Mouse (Mus musculus) MEL (cell line): ENCODE results near the gene Baiap2. TPM values are rescaled to one million over a fixed set of nuclear protein-coding genes. Genes with fewer than 3 reads are reported as not detected.

Source experiments
- DNase-seq: peaks from one replicate; pipeline ENCODE4 v3.0.0; 2011; ENCODE audit warnings: low read depth, low spot score
- H3K27ac ChIP-seq: 2 replicates; pipeline ENCODE4 v1.5.1; 2012; ENCODE audit warnings: low read depth, mild to moderate bottlenecking, control low read depth, low read length, moderate library complexity; ENCODE audit not compliant: control insufficient read depth
- H3K27me3 ChIP-seq, 2 experiments: fragments of 150-350 bp in 1 of 2; sonication (generic) in 1 of 2; 2 replicates each; pipeline ENCODE4 v1.6.1; 2012; ENCODE audit warnings: low read length in 2 of 2, mild to moderate bottlenecking in 2 of 2, improper control_type of control experiment in 1 of 2, moderate library complexity in 1 of 2; ENCODE audit not compliant: insufficient read depth in 2 of 2, control insufficient read depth in 1 of 2
- H3K36me3 ChIP-seq, 2 experiments: 2 replicates each; pipeline ENCODE4 v1.6.1; 2012 to 2014; ENCODE audit warnings: low read length in 2 of 2, improper control_type of control experiment in 1 of 2, inconsistent platforms in 1 of 2, mild to moderate bottlenecking in 1 of 2; ENCODE audit not compliant: insufficient read depth in 2 of 2, control insufficient read depth in 1 of 2
- H3K4me1 ChIP-seq, 2 experiments: fragments of 150-350 bp in 1 of 2; sonication (generic) in 1 of 2; 2 replicates each; pipeline ENCODE4 v1.6.1; 2012; ENCODE audit warnings: low read length in 2 of 2, improper control_type of control experiment in 1 of 2, mild to moderate bottlenecking in 1 of 2; ENCODE audit not compliant: insufficient read depth in 2 of 2, control insufficient read depth in 1 of 2
- H3K4me3 ChIP-seq, 2 experiments: fragments of 150-350 bp in 1 of 2; sonication (generic) in 1 of 2; 2 replicates each; pipeline ENCODE4 v1.5.1; 2012; ENCODE audit warnings: low read depth in 2 of 2, low read length in 2 of 2, mild to moderate bottlenecking in 2 of 2, moderate library complexity in 2 of 2, control low read depth in 1 of 2, improper control_type of control experiment in 1 of 2; ENCODE audit not compliant: control insufficient read depth in 1 of 2, insufficient read depth in 1 of 2
- H3K79me2 ChIP-seq: 2 replicates; pipeline ENCODE4 v1.6.1; 2012; ENCODE audit warnings: mild to moderate bottlenecking, low read length, moderate library complexity; ENCODE audit not compliant: control insufficient read depth, poor library complexity, insufficient read depth
- H3K9ac ChIP-seq: 2 replicates; pipeline ENCODE4 v1.6.1; 2012; ENCODE audit warnings: low read depth, mild to moderate bottlenecking, control low read depth, low read length, moderate library complexity; ENCODE audit not compliant: control insufficient read depth, poor library complexity, severe bottlenecking
- H3K9me3 ChIP-seq: fragments of 150-350 bp; sonication (generic); replicated peaks from 2 replicates; pipeline ENCODE4 v1.6.1; 2012; ENCODE audit warnings: mild to moderate bottlenecking, low read length, improper control_type of control experiment, moderate library complexity; ENCODE audit not compliant: insufficient read depth
- CHD2 ChIP-seq: IDR thresholded peaks from 2 replicates; pipeline ENCODE4 v1.6.1; 2011; ENCODE audit warnings: low read length, improper control_type of control experiment
- E2F4 ChIP-seq: IDR thresholded peaks from 2 replicates; pipeline ENCODE4 v1.6.1; 2011; ENCODE audit warnings: low read depth, low read length, improper control_type of control experiment, borderline replicate concordance
- EP300 ChIP-seq, 2 experiments: IDR thresholded peaks; 2 replicates each; pipeline ENCODE4 v1.6.1; 2011; ENCODE audit warnings: improper control_type of control experiment in 2 of 2, low read length in 2 of 2, low read depth in 1 of 2, mild to moderate bottlenecking in 1 of 2
- ETS1 ChIP-seq: IDR thresholded peaks from 2 replicates; pipeline ENCODE4 v1.6.1; 2012; ENCODE audit warnings: low read depth, mild to moderate bottlenecking, inconsistent platforms, low read length, improper control_type of control experiment, moderate library complexity
- HCFC1 ChIP-seq: IDR thresholded peaks from 2 replicates; pipeline ENCODE4 v1.6.1; 2012; ENCODE audit warnings: low read depth, mild to moderate bottlenecking, inconsistent platforms, low read length, improper control_type of control experiment, moderate library complexity
- MAX ChIP-seq: IDR thresholded peaks from 2 replicates; pipeline ENCODE4 v1.6.1; 2011; ENCODE audit warnings: low read length, improper control_type of control experiment
- MYB ChIP-seq: IDR thresholded peaks from 2 replicates; pipeline ENCODE4 v1.6.1; 2011; ENCODE audit warnings: mild to moderate bottlenecking, low read depth, low read length, improper control_type of control experiment
- MYC ChIP-seq: IDR thresholded peaks from 2 replicates; pipeline ENCODE4 v1.6.1; 2011; ENCODE audit warnings: low read depth, mild to moderate bottlenecking, low read length, improper control_type of control experiment, moderate library complexity
- POLR2AphosphoS5 ChIP-seq: IDR thresholded peaks from 2 replicates; pipeline ENCODE4 v1.6.1; 2012; ENCODE audit warnings: low read depth, borderline replicate concordance, mild to moderate bottlenecking, inconsistent platforms, low read length, moderate library complexity, mixed read lengths
- SIN3A ChIP-seq: IDR thresholded peaks from 2 replicates; pipeline ENCODE4 v1.6.1; 2012; ENCODE audit warnings: low read length, improper control_type of control experiment, inconsistent platforms
- SMC3 ChIP-seq: IDR thresholded peaks from 2 replicates; pipeline ENCODE4 v1.6.1; 2011; ENCODE audit warnings: low read depth, low read length, improper control_type of control experiment
- TAL1 ChIP-seq: IDR thresholded peaks from 2 replicates; pipeline ENCODE4 v1.6.1; 2012; ENCODE audit warnings: mild to moderate bottlenecking, inconsistent platforms, low read length, moderate library complexity, mixed read lengths
- polyA plus RNA-seq, 2 experiments: library from polyadenylated mRNA; stranded (reverse) in 1 of 2; unstranded in 1 of 2; fragments of >175 nt in 1 of 2; fragments of >200 nt in 1 of 2; gene quantifications; 2 replicates each; pipeline versions ENCODE4 v1.2.1 to v1.2.4; 2012; ENCODE audit warnings: low replicate concordance in 2 of 2, low read depth in 1 of 2; ENCODE audit not compliant: insufficient read length in 2 of 2, insufficient read depth in 1 of 2, missing spikeins in 1 of 2
- total RNA-seq: library from RNA; depleted of rRNA; stranded (reverse); fragments of 300-350 nt; gene quantifications from 2 replicates; pipeline ENCODE4 v1.2.3, GENCODE M21; 2012

Gene Baiap2
- total and polyA plus RNA-seq, 3 experiments: 27.5 to 31.3 TPM; not detected in 1

DNA sequence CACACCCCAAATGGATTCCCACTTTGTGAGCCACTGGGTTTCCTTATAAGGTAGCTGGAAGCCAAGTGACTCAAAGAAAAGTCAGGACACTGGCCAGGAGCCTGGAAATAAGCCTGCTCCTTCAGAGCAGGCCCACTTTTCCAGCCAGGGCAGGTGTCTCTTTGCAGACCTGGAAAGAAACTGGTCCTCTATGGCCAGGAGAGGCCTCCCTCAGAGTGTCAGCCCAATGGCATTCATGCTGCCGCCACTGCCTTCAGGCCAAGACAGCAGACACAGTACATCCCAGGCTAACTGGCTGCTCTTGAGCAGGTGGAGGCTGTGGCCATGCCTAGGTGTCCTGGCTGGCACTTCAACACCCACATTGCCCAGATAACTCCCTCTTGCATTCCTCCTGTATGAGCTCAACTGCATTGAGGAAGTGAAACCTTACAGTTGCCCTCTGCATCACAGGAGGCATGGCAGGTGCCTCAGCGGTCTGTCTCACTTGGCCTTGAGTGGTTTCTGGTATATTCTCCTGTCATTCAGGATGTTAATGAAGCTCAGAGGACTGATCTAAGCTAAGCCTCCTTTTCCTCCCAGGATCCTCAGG is 12.3 kb downstream of the Baiap2 start:
- DNase-seq: peak; percentile 51
- Histone ChIP-seq H3K27ac (no peak overlapping the region), H3K27me3 (no peaks in the 10 kb centered on the region), H3K9ac (no peak overlapping the region), H3K4me3 (no peak overlapping the region), H3K4me1 (peaks cover 33 to 43% of the 10 kb centered on the region in 2 experiments), H3K9me3 (no peaks in the 10 kb centered on the region), H3K79me2 (no peaks in the 10 kb centered on the region; the same call in 1 of the 2 replicates), H3K36me3 (peaks cover 0 to 39% of the 10 kb centered on the region in 2 experiments; a peak in 2 of 4 replicates)
- TF ChIP-seq TAL1 (no peak), MAX (peak; percentile 47; the same call in 1 of the 2 replicates), CHD2 (no peak), HCFC1 (no peak), MYB (no peak), SIN3A (no peak), MYC (0 out of 2 replicates have a peak, but pooled peaks have one; percentile 20), EP300 (IDR thresholded peaks at IDR 0.05; ENCODE audit: low read depth in 1 of 2, low read length in 2 of 2) (0 out of 4 replicates have a peak, but pooled peaks of 1 of the 2 experiments have one; percentile 34), E2F4 (no peak), SMC3 (no peak), ETS1 (peak; percentile 17; the same call in 1 of the 2 replicates)

GRCm38 (mm10) chr11:119955432-119955831 is 12.9 kb downstream of the Baiap2 start:
- peaks cover 33 to 43% of the 10 kb centered on the region in 2 experiments for H3K4me1 ChIP-seq
- no peak overlapping the region for H3K27ac ChIP-seq
- DNase-seq: peak; percentile 35

GRCm38 (mm10) chr11:119956590-119956989 is 14.0 kb downstream of the Baiap2 start:
- no peak for DNase-seq
- no peaks in the 10 kb centered on the region for H3K9me3 ChIP-seq
- TF ChIP-seq HCFC1: no peak
- TF ChIP-seq, all 39 proteins: peak for 0
- H3K4me3 ChIP-seq: no peak overlapping the region
- peaks cover 33 to 42% of the 10 kb centered on the region in 2 experiments for H3K4me1 ChIP-seq
- H3K36me3 ChIP-seq: peaks cover 0 to 39% of the 10 kb centered on the region in 2 experiments; a peak in 2 of 4 replicates
- no peaks in the 10 kb centered on the region; the same call in 1 of the 2 replicates for H3K79me2 ChIP-seq
- no peak overlapping the region for H3K27ac ChIP-seq
- no peak overlapping the region for H3K9ac ChIP-seq
- no peaks in the 10 kb centered on the region for H3K27me3 ChIP-seq

More at GRCm38 (mm10) chr11:119955432-119955831, 12.9 kb downstream of the Baiap2 start:
- Histone ChIP-seq H3K79me2 (no peaks in the 10 kb centered on the region; the same call in 1 of the 2 replicates), H3K36me3 (peaks cover 0 to 39% of the 10 kb centered on the region in 2 experiments; a peak in 2 of 4 replicates), H3K9ac (no peak overlapping the region), H3K9me3 (no peaks in the 10 kb centered on the region), H3K4me3 (no peak overlapping the region), H3K27me3 (no peaks in the 10 kb centered on the region)
- TF ChIP-seq EP300 (IDR thresholded peaks at IDR 0.05; ENCODE audit: low read depth in 1 of 2, low read length in 2 of 2): peak in 1 of 2 experiments; percentile 36; a peak in 1 of 4 replicates
- TF ChIP-seq POLR2AphosphoS5: no peak
